Mouse (Mus musculus) heart, adult 2 months (tissue): ENCODE results near the gene Slc35e3.

Experiments
- CTCF ChIP-seq: fragments of 200-600 bp; IDR thresholded peaks from 2 replicates; pipeline ENCODE4 v1.8.1; 2022; ENCODE audit warnings: antibody characterized with exemption, mild to moderate bottlenecking, moderate library complexity
- EP300 ChIP-seq: fragments of 200-500 bp; IDR thresholded peaks from 2 replicates; pipeline ENCODE4 v1.6.1; 2011; ENCODE audit warnings: low read depth, low read length, control low read depth; ENCODE audit not compliant: insufficient read depth
- POLR2A ChIP-seq: fragments of 200-500 bp; IDR thresholded peaks from 2 replicates; pipeline ENCODE4 v1.6.1; 2011; ENCODE audit warnings: mild to moderate bottlenecking, low read depth, low read length, control low read depth; ENCODE audit not compliant: insufficient read depth

- no peak for TF ChIP-seq POLR2A
- no peak for TF ChIP-seq EP300
- TF ChIP-seq CTCF, result no peak
These were observed 15.4 kb upstream of the Slc35e3 start for GRCm38 (mm10) chr10:117761551-117761950.
